Mouse (Mus musculus) megakaryocyte, adult 5-6 weeks (primary cell): ENCODE measurements around the gene Gm5447. TPM values are rescaled to one million over a fixed set of nuclear protein-coding genes. Genes with fewer than 3 reads are reported as not detected.

Source experiments
- ATAC-seq: 2 replicates; pipeline ENCODE4 v1.8.0; 2016; ENCODE audit warnings: mild to moderate bottlenecking, inconsistent platforms; ENCODE audit not compliant: poor library complexity, severe bottlenecking
- total RNA-seq, 2 experiments: library from RNA; stranded (forward) in 1 of 2; stranded (reverse) in 1 of 2; fragments of 153-499, 151-499 nt in 1 of 2; fragments of 221-1000, 200-1000 nt in 1 of 2; gene quantifications; 2 replicates each; pipeline versions ENCODE4 v1.2.3 to v1.2.4; 2015 to 2017

The Gm5447 gene
- 0.07 TPM in 1 of 2 replicates, not detected in the other for total RNA-seq (2015)
- total RNA-seq (2017): 0.59 TPM in 1 of 2 replicates, not detected in the other

DNA sequence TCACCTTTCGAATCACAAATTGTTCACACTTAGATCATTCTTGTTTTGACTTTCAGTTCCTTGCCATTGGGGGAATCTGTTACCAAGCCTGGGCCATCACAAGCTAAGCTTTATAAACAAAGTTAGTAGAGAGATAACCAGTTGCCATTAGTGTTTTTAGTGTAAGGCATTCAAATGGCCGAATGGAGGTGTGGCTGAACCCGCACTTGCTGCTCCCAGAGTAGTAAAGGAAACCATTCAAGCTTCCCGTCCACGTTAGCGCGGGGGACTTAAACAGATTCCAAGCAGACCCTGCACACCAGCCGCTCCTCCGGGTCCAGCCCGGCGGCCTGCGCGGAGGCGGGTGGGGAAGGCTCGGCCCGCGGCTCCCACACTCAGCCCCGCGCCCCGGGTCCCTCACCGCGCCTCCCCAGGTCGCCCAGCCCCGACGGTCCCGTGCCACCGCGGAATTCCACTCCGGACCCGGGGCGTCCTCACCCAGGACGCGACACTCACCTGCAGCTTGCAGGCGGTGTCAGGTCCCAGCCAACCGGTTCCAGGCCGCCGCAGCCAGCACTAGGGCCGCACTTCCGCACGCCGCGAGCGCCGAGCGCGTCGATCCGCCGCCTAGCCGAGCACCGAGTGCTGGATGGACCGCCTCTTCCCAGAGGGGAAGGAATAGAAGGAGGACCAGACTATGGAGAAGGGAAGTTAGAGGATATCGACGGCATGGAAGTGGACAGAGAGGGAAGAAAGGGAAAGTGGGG is at the start of gene Gm5447, which contains the start of gene Exoc2:
Gm5447 (plus strand) TSS at position 704 of the 746 bp plus-strand sequence.
Exoc2 (minus strand) TSS at position 593 of the 746 bp plus-strand sequence.
- ATAC-seq: peak; percentile 93

DNA sequence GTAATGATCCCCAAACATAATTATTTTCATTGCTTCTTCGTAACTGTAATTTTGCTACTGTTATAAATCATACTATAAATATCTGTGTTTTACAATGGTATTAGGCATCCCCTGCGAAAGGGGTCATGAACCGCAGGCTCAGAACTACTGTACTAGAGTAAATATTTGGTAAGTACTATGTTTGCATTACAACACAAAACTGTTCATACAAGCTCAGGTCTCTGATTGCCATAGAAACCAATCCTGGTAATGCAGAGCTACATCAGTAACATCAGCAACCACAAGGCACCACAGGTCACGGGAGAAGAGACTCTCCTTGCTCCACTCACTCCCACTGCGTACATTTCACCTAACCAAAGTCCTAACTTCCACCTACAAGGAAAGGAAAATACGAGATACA is 49.7 kb upstream of the Gm5447 start:
- ATAC-seq: no peak

DNA sequence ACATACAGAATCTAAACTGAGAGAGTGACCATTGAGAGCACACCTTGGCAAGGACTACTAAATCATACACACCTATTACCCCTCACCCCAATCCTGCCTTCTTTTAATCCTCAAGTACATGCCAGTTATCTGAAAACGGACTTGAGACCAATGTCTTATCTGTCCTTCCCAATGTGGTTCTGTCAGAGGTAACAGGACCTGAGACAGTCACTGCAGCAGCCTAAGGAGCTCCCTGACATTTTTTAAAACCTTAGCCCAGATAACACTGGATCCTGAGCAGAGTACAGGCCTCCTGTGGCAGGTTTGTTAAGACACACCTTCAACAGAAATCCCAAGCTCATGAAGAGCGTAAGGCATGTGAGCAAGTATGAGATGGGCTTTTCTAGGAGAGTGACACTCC is 44.9 kb upstream of the Gm5447 start:
- no peak for ATAC-seq

DNA sequence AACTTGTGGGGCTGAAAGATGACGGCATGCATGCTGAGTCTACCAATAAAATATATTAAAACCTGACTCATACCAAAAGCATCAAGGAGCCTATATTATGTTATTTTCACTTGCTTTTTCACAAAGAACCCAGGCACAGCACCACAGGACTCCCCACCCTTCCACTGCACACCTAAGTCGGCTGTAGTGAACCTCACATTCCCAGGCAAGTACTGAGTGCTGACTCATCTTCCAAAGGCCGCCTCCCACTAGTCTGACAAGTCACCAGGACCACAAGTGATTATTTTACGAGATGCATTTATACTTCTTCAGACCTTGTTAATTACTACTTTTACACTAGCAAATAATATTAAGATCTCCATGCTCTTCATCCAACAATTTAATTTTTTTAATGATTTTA is 42.4 kb upstream of the Gm5447 start:
- no peak for ATAC-seq

DNA sequence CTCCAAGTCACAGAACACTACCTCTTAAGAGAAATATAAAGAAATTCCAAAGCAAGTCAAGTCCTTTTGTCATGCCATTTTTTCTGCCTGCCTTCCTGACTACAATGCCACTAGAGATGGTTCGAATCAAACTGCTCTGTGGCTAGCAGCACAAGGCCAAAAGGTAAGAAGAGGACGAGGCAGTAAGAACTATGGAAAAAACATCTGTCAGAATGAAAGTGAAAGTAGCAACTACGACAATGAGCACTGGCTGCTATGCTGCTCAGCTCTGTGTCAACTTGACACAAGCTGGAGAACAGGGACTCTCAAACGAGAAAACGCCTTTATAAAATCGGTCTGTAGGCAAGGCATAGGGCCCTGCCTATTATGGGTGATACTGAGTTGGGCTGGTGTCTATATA is 41.0 kb upstream of the Gm5447 start:
- ATAC-seq: 0 out of 2 replicates have a peak, but pooled peaks have one; percentile 51

DNA sequence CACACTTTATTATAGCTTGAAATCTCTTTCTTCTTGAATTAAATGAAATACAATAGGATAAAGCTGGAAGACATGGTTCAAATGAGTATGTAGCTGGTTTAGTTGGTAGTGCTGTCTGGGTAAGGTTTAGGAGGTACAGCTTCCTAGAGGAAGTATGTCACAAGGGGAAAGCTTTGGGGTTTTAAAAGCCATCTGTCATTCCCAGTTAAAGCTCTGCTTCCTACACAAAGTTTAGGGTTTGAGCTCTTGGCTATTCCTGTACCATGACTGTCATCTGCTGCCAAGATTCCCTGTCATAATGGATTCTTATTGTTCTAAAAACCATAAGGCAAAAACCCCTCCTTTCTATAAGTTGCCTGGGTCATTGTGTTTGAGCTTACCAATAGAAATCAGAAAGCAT is 28.2 kb upstream of the Gm5447 start:
- ATAC-seq: no peak

DNA sequence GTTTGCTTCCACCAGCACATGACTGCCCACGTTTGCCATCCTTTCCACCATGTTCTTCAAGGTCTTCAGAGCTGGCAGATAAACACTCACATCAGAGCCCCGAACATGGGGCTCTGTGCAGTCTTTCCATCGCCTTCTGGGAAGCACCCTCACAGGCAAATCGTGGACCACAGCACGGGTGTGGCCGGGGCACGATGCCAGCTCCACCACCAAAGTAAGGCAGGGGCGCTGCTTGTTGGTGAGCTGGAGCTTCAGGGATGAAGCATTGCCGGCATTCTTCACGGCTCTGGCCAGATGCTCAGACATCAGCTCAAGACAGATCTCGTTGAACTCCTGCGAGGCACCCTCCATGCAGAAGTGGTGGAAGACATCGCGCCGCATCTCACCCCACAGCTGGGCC is 26.9 kb upstream of the Gm5447 start:
- no peak for ATAC-seq

DNA sequence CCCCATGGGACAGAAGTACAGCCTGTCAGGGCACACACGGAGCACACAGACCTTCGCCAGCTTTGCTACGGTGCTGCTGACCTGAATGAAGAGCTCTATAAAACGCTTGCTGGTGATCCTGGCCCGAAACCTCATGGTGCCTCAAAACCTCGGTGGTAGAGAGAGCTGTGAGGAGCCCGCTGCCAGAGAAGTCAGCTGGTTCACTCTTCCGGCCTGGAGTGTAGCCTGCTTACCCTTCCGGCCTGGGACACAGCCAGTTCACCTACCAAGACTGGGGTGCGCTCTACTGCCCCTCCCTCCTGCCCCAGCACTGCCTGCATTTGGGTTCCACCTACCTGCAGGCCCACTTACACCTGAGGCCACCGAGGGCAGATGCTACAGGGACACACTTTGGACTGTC is 26.5 kb upstream of the Gm5447 start, which contains the start of gene Hus1b:
Hus1b (minus strand) TSS at position 220 of the 400 bp plus-strand sequence.
- no peak for ATAC-seq

DNA sequence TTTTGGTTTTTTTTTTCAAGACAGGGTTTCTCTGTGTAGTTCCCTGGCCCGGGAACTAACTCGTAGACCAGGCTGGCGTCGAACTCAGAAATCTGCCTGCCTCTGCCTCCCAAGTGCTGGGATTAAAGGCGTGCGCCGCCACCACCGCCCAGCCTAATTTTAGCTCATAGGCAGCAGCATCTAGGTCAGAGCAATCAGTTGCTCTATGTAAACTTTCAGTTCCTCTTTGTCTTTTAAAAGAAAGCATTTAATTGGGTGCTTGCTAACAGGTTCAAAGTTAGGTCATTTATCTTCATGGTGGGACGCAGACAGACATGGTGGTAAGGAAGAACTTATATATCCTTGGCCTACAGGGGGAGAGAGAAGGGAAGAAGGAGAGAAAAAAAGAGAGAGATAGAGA is 24.8 kb upstream of the Gm5447 start:
- peak; percentile 81 for ATAC-seq

DNA sequence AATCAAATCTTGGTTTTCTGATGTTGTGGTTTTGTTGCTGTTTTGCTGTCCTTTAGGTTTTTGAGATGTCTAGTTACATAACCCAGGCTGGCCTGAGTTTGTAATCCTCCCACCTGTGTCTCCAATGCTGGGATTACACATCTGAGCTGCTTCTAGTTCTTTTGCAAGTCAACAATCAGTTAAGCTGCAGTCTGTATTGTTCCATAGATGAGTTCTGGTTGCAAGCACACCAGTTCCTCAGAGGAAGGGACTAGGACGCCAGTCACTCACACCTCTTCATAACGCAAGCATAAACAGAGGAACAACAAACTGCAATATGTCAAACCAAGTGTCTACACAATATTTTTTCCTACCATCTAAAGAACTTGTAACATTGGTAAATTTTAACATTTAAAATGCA is 22.0 kb upstream of the Gm5447 start:
- ATAC-seq: peak; percentile 53

DNA sequence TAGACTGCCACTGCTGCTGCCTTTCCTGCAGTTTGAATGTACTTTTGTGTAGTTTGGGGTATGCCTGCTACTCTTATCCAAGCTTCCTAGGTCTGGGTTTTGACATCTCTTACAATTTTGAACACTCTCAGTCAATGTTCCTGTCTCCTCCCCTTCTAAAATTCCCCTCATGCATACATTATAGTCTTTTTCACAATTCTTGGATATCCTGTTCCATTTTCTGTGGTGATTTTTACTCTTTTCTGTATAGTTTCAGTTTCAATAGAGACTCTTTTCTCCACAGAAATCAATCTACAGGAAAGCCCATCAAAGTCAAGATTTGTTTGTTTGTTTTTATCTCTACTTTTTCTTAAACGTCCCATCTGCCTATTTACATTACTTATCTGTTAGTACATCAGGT is 20.4 kb upstream of the Gm5447 start:
- no peak for ATAC-seq

DNA sequence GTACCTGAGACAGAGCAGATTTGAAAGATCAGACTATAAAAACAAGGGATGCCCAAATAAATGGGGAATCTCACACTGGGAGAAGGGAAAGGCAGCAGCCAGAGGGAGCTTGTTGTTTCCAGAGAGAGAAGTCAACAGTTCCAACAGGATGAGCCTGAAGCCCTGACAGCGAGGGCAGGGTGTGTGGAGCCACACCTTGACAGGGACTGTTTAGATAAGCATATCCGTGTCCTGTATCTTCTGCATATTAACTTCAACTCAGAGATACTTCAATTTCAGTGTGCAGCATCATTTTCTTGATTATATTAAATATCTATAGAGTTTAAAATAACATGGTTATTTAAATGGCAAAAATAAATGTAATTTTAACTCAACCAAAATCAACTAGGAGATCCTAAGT is 13.3 kb upstream of the Gm5447 start:
- ATAC-seq: no peak

DNA sequence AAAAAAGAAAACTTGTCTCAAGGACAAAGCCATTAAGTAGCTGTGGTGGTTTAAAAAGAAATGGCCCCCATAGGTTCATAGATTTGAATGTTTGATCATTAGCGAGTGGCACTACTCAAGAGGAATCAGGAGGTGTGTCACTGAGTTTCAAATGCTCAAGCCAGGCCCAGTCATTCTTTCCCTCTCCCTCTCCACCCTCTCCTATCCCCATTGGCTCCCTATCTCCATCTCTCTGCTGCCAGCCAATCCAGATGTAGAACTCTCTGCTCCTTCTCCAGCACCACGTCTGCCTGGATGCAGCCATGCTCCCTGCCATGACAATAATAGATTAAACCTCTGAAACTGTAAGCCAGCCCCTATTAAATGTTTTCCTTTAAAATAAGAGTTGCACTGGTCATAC is 12.1 kb upstream of the Gm5447 start:
- ATAC-seq: no peak

DNA sequence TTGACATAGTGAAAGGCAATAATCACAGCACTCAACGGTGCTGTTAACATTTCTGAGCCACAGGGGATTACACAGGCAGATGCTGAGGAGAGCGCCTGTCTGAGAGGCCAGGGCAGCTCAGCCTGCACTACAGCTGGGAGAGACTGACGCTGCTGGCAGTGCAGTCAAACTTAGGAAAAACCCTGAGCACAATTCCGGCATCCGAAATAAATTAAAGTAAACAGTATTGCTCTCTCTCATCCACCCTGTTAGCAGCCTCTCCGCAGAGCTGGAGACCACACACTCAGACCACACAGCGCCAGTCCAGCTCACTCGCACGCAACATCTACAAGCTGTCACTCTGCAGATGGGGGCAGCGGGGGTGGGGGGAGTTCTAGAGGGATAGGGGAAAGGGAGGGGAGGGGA is 7.5 kb upstream of the Gm5447 start:
- ATAC-seq: no peak

DNA sequence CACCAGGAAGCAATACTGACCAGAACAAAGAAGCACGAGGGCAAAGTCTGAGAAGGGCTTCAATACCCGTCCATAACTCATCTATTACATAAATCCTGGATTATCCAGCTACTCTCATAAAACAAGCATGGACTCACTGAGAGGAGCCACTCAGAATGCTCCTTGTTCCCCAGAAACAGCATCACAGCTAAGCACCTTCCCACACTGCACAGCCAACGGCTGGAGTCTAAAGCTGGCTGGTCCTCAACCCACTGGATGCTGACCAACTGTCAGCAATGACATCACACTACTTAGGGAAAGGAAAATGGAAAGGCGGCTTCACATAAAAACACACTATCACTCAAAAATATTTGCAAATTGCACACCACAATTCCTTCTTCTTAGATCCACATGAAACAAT is 5.7 kb upstream of the Gm5447 start:
- ATAC-seq: no peak

DNA sequence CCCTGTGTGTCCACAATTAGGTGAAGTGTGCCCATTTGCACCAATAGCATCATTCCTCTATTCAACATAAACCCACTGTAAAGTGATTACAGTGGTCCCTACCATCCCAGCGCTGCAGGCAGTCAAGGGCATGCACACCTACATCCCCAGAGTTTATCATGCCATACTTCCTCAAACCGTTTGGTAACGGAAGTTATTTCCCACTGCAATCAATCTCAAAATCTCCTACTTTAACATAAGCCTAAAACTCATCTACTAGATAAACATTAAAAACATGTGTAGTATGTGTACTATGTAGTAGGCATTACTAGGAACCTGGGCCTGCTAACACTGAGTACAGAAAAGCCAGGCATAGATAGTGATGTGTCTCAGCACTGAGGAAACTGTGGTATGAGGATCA is 3.0 kb upstream of the Gm5447 start:
- ATAC-seq: no peak

DNA sequence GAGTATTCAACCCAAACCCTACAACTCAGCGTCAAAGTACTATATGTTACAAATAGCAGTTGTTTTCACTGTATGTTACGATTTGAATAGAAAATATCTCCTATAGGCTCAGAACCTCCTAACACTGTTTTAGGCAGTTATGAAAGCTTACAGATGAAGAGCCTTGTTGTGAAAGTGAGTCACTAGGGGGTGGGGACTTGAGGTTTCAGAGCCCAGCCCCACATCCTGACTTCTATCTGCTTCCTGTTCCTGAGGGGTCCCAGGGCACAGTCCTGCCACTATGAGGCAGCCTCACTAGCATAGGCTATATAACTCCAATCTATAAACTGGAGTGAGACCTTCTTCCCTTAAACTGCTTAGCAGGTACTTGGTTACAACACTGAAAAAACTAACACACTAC is 1.9 kb upstream of the Gm5447 start:
- ATAC-seq: peak; percentile 81

DNA sequence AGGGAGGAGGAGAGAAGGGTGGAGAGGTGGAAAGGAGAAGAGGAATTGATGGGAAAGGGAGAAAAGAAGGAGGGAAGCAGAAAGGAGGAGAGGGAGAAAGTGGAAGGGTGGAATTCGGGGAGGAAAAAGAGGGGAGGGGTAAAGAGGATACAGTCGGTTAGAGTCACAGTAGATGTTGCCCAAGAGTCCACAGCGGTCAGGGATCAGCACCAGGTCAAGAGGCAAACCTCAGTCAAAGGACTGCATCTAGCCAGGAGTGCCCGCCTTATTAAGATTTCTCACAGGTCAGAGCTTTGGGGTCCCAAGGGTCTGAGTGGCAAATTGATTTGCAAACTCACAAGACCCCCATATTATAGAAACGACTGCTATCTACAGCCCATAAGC is 235 bp downstream of the Gm5447 start:
- no peak for ATAC-seq

DNA sequence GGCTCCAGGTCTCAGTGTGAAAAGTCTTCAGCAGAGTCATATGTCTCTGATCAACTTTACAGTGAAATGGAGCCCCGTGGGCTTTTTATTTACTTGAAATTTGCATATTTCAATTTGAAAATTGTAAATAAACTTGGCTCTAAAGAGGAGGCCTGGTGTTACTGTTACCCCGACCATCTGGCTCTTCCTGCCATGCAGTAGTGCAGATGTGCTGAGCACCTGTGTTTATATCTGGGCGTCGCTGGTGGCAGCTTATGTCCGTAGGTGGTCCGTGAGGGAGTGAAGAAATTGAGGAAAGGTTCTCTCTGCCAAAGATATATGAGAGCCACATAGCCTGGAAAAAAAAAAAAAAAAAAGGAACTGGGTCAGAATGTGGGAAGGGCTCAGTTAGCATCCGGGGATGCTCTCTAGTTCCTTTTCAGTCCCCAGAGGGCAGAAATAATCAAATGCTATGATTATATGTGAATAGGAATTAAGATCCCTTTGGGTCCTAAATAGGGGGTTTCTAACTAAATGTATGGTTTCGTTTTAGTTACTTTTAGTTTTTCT is 2.6 kb downstream of the Gm5447 start:
- ATAC-seq: no peak

DNA sequence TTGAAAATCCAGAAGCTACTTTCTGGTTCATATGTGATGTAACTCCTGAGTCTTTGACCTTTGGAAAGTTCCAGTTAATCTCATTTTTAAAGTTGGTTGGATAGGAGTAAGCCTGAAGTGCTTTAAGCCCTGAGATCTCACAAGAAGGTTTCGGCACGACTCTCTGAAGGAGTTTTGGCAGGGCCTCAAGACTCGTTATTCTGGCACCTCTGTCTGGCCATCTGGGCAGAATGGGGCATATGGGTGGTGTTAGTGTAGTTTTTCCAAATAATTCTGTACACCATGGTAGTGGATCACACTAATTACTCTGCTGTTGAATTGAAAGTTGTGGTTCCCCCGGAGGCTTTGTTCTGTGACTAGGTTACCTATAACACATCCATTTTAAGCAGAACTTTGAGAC is 4.2 kb downstream of the Gm5447 start:
- no peak for ATAC-seq

DNA sequence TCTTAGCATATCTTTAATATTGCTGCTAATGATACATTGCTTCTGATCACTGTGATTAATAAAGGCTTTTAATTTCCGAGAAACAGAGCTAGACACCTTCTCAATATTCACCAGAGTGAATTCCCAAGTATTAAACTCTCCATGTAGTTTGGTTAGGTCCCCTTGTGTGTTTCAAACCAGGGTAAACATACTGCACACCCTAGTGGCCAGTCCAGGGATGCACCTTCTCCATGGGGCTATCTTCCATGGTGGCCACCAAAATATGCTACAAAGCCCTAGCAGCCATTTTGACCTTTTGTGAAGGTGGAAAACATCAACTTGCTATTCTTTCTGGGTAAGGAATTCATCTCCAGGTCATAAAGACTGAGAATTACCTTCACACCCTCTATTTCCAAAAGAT is 7.7 kb downstream of the Gm5447 start:
- ATAC-seq: peak; percentile 85

DNA sequence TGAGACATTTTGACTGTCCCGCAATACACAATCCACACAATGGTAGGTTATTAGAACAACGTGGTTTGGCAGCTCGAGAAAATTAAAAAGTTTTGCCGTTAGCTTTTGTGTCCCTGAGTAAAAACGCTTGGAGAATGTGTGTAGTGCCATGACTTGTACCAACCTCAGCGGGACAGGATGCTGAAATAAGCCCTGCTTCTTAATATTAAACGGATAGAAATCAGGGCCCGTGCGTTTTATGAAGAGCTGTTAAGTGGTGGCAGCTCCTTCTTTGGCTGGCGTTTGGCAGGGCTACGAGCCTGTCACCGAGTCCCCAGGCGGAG is 11.2 kb downstream of the Gm5447 start:
- no peak for ATAC-seq
